Mouse (Mus musculus): ENCODE measurements around the gene Aunip.

The Aunip gene

GRCm38 (mm10) chr4:134517719-134518118 is 6.9 kb downstream of the Aunip start:
- DNase-seq: no peak

DNA sequence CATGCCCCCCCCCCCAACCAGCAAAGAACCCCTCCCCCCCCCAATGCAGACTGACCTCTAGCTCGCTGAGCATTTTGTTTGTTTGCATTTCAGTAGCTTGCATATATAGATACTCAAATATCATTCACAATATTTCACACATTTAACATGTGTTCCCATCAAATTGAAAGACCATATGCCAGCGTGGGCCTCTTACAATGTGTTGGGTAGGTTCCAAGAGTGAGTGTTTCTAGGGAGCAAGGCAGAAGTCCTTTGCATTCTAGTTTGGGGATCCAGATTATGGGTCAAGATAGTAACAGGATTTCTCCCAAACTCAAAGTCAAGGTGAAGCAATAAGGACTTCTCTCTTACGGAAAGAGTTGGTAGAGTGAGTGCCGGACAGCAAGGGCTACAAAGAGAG is 7.7 kb downstream of the Aunip start:
- DNase-seq: no peak

- no peak for DNase-seq
Measured at GRCm38 (mm10) chr4:134519281-134519680, 8.5 kb downstream of the Aunip start.

GRCm38 (mm10) chr4:134523447-134523846 is 12.6 kb downstream of the Aunip start:
- no peak for DNase-seq

DNA sequence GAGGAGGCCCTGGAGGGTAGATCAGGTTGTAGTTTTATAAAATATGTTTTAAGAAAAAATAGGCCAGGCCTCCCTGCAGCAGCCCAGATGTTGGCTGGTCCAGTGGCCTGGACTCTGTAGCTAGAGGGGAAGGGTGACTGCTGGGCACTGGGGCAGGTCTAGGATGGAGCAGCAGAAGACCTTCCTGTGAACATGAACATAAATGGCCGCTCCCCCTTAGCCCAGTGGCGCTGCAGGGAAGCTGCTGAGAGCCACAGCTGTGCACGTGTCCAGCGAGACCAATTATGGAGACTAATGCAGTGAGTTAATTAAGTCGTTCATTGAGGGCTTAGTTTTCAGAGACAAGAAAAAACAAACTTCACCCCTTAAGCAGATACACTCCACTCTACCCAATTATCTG is 15.0 kb downstream of the Aunip start:
- DNase-seq: no peak

DNA sequence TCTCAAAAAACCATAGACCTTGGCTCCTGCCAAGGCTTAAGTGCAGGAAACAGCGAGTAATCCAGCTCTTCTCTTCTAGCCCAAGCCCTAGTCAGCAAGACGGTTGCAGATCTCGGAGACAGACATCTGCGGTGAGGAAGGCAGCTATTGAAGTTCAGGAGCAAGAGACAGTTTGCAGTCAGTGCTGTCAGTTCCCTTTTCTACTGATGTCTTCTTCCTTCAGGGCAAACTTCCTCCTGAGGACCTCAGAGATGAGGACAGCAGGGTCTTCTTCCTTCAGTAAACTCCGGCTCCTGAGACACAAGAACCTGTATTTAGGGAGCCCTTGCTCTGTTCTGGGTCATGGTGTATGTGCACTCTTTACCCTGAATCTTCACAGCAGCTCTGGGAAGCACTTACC is 15.4 kb downstream of the Aunip start:
- no peak for DNase-seq

GRCm38 (mm10) chr4:134532928-134533327 is 22.1 kb downstream of the Aunip start:
- no peak for DNase-seq

GRCm38 (mm10) chr4:134533421-134533820 is 22.6 kb downstream of the Aunip start:
- DNase-seq: no peak

DNA sequence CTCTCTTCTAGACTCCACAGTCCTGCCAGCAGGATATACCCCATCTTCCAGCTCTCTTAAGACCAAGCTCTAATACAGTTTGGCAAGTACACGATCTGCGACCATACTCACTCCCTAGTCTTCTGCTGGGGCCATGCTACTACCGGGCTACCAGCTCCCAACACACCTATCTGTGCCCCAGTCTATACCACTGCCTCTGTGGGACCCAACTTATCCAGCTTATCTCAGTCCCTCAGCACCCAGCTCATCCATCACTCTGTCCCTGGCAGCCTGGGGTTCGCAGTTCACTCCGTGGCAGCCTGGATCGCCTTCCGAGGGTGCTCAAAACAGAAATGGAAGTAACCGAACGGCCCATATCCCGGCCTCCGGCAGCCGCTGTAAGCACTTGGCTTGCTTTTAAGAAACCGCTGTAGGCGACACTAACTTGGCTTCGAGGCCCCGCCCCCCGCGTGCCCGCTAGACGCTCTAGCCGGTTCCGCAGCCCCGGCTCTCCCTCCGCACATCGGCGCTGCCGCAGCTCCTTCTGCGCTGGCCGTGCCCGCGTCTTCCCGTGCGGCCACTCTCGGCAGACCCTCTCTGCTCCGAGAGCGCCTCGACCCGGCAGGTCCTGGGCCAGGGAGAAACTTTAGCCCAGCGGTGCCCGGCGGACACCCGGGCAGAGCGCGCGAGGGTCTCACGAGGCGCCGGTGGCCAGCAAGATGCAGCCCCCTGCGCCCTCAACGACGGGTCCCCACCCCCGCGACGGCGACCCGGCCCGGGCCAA is 23.5 kb downstream of the Aunip start:
- peak; percentile 70 for DNase-seq

DNA sequence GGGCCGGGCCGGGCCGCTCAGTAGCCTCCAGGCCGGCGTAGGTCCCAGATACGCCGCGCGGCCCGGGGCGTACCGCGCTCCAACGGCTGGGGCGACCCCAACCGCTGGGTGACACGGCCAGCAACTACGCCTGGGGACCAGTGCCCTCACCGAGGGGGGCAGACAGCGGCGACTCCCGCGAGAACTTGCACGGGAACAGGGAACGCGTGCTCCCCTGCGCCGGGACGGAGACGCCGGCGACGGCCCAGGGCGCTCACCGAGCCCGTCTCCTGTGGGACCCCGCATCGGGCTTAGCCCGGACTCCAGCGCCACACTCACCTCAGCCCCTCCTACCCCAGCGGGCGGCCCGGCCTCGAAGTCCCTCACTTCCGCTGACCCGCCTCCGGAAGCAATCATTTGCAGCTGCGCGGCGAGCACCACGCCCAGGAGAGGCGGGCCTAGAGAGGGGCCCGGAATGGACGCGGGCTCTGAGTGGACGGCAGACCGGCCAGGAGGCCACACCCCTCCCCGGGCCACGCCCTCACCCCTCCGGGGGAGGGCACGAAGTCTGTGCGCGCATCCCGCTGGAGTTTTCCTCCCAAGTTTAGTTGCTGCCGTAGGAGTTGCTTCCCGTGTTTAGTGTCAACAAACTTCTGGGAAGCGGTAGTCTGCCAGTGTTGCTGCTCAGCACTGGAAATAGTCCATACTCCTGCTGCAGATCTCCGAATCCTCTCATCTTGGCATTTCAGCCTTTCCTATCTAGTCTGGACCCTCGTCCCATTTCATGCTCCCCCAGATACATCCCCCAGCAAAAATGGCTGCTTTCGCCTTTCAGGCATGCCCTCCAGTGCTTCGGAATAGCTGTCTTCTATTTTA is 24.4 kb downstream of the Aunip start, which contains the start of gene Mtfr1l:
Gene Mtfr1l (minus strand): TSS at position 456 of the 855 bp plus-strand sequence.
- DNase-seq: peak; percentile 93

DNA sequence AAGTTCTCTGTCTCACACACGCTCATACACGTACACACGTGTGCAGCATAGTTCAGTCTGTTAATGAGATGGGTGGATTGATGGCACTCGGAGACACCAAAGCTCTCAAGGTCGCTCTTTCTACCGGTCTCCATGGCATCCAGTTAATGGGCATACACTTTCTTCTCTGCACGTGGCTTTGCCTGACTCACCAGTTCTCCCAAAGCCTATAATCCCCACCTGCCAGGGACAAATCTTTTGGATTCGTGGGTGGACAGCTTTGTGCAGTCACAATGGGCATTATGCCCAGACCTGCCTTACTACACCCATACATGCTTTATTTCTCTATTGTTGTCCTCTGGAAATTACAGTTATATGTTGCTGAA is 25.0 kb downstream of the Aunip start:
- DNase-seq: no peak

DNA sequence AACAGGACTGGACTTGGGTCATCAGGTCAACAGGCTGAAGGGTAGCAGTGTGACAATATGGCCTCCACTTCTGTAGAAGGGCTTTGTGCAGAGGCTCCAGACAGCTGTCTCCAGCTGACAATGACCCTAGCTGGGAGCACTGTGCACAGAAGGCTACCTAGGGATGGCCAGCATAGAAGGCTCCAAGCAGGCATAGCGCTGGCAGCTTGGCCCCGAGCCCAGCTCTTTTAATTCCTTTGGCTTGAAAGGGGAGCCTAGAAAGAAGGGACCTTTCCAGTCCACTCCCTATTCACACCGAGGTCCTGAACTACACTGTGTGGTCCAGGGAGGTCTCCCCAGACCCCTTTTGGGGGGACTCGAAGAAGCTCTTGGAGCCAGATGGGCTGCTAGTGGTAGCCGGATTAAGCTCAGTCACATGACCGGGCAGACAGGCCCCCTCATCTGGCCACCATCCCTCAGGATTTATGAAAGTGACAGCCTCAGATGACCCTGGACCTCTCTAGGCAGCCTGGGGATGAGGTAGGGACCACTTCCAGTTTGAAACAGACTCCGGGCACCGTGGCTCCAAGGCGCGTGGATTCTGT is 28.3 kb downstream of the Aunip start:
- no peak for DNase-seq

- no peak for DNase-seq
Measured at GRCm38 (mm10) chr4:134542726-134543125, 31.9 kb downstream of the Aunip start.

GRCm38 (mm10) chr4:134543261-134543660 is 32.5 kb downstream of the Aunip start:
- DNase-seq: peak; percentile 93

DNA sequence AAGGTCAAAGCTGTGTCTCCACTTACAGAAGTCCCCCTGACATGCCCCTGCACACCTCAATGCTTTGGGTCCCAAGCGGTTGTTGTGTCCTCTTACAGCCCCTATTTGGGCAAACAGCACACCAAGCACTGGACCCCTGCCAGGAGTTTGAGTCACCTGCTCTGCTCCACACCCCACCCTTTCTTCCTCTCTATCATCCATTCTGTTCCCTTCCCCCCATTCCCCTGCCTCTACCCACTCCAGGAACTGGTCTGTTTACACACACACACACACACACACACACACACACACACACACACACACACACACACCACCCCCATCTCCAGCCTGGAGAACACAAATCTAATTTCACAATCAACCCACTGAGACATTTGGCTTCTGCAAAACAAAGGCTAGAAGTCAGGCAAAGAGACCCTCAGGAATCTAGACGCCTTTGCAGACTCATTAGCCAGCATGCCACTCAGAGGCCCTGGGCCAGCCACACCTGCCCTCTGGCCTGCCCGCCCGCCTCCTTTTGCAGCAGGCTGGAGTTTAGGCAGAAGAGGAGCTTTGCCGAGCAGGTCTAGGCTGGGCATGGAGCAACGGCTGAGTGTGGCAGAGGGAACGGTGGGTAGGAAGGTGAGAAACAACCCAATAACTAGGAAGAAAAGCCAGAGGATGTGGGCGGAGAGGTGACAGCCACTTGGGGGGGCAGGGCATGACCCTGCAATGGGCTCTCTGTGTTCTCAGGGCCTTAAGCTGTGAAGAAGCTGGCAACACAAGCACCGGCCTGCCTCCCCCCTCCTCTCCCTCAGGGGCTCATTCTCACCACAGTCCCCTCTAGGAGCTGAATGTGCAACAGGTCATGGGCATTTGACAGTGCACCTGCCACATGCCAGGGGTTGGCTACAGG is 36.3 kb downstream of the Aunip start:
- DNase-seq: peak; percentile 48

DNA sequence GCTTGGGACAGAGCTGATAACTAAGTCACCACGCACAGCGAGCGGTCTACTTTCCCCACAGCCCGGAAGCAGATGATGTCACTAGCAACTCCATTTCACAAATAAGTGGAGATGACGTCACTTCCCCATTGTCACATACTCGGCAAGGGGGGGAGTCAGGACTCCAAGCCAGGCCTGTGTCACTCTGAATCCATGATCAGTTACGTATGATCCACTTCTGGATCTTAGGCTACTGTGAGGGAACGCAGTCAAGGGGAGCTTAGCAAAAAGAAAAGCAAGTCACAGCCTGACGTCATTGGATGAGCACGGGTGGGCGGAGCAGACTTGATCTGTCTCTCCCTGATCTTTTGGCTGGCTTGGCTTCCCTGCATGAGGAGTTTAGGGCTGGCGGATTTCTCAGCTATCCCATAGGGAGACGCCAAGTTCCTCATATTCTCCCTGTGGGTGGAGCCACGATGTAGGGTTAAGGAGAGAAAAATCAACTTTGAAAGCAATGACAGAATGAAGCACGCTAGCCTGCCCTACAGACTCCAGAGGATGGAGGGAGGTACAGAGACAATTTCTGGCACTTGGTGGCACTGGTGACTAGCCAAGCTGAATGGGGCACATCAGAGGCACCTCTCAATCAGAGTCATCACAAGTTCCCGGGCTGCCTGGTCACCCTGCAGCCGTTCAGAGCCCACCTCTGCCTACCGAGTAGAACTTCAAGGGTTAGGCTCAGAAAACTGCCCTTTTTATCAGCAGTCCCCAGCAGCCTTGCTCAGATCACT is 37.6 kb downstream of the Aunip start:
- DNase-seq: no peak

DNA sequence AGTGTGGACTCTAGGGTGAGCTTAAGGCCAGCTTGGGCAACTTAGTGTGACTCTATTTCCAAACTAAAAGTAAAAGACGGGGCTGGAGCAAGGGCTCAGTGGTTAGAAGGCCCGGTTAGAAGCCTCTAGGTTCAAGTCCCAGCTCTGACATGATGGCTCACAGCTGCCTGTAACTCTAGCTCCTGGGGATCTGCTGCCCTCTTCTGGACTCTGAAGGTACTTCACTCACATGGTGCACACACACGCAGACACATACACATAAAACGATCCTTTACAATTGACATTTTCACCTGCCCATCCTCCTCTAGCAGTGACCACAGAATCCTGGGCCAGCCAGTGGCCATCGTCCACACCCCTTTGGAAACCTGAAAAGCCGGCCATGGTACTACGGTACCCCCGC is 39.1 kb downstream of the Aunip start:
- DNase-seq: no peak

- DNase-seq: peak; percentile 53
Measured at GRCm38 (mm10) chr4:134551494-134552316, 40.9 kb downstream of the Aunip start, which contains the start of gene Selenon. Gene Selenon (minus strand): TSS chr4:134552166.

DNA sequence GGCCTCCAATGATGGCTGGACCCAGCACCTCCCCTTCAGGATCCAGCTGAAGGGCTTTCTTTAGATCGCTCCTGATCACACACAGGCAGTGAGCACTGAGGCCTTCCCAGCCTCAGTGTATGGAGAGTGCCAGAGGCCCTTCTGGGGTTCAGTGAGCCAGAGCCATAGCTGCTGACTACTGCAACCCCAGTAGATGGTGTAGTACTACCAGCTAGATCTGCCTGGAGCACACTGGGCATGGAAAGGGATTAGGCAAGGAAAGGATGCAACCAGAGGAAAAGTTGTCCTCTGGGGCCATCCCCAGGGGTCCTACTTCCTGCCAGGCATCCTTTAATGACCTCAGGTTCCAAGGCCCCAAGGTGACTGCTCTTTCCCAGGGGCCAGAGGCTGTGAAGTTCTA is 42.8 kb downstream of the Aunip start:
- DNase-seq: no peak

- DNase-seq: peak; percentile 73
Measured at GRCm38 (mm10) chr4:134555956-134556580, 45.3 kb downstream of the Aunip start.

All from right cerebral cortex, postnatal 14 days (tissue).